Mouse (Mus musculus) adrenal gland, postnatal 25 days (tissue): ENCODE results near the gene Stk19. TPM values are rescaled to one million over a fixed set of nuclear protein-coding genes. Genes with fewer than 3 reads are reported as not detected.
"Not testable (repeated sequence)": the region's sequence is repeated elsewhere in the genome, so short reads cannot be mapped to it uniquely, and the experiment has no call there.

Source experiments
- DNase-seq: peaks from one replicate; pipeline ENCODE4 v3.0.0; 2021; ENCODE audit warnings: mixed read lengths
- microRNA-seq, 2 experiments: library from miRNA; unstranded; fragments of <30 nt; microRNA quantifications; one replicate each; pipeline ENCODE4 v1.2.0; 2021
- total RNA-seq: library from RNA; stranded (reverse); gene quantifications from 2 replicates; pipeline ENCODE4 v1.2.3, GENCODE M21; 2021

The Stk19 gene
- total RNA-seq, 1 experiment from 2014 or later, result 45.5 TPM

DNA sequence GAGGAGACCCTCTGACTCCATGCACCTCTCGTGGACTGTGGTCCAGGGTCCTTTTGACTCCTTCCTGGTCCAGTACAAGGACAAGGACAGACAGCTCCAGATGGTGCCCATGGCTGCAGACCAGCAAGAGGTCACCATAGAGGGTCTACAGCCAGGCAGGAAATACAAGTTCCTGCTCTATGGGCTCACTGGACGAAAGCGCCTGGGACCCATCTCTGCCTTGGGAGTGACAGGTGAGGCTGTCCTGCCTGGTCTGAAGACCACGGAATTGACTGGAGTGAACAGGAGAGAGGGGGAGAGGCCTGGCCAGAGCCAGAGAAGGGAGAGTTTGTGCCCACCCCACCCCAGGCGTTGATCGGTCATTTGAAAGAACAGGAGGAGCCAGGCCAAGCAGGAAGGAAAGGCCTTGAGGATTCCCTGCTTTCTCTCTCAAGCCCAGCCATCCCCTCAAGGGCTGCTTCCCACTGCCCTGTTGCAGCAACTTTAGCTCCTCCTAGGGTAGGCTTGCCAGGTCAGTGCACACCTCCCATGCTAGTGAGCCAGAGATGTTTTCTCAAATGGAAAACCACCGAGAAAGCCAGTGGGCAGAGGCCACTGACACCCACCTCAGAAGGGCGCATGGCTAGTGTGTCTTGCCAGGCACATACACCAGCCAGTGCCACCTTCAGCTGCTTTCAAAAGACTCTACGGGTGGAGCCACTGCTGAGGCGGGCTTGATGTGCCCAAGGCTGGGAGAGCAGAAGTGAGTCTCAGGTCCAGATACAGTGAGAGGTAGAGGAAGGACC, 39.3 kb downstream of the Stk19 start:
- DNase-seq, result not testable (repeated sequence)

DNA sequence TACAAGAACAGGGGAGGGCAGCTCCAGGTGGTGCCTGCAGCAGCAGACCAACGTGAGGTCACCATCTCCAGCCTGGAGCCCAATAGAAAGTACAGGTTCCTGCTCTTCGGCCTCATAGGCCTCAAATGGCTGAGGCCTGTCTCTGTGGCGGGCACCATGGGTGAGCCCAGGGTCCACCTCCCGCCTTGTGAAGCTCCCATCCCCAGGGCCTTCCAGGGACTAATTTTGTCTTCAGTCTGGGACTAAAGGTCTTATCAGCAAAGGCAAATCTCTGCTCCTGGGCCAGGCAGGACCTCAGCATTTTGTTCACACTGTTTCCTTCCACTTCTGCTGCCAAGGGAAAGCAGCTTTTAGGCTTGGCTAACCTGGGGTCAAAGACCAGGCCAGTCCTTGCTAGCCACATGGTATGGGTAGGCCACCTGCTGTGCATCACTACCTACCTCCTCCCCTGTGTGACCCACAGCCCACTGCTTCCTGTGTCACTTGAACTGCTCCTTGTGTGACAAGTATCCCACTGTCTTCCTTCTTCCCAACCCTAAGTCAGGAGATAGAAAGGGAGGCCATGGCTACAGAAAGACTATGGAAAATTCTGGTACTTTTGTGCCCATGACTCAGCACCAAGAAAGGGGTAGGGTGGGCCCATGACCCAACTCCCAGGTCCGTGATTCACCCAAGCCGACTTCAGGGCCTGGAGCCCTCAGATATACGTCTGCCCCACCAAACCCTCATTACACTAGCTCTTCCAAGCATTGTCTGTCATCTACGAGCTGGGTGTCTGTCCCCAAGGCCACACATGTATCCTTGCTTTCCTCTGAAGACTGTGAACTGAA, 40.2 kb downstream of the Stk19 start:
- no peak for DNase-seq

DNA sequence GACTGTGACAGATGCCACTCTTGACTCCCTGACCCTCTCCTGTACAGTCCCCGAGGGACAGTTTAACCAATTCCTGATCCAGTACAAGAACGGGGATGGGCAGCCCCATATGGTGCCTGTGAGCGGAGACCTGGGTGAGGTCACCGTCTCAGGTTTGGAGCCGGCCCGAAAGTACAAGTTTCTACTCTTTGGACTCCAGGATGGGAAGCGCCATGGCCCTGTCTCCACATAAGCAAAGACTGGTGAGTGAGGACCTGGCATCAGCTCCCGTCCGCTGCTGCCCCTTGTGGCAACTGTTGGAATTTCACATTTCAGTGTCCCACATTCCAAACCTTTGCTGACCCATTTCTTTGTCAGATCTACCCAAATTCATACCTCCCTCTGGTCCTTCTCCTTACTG, 41.1 kb downstream of the Stk19 start:
- peak; percentile 77 for DNase-seq

DNA sequence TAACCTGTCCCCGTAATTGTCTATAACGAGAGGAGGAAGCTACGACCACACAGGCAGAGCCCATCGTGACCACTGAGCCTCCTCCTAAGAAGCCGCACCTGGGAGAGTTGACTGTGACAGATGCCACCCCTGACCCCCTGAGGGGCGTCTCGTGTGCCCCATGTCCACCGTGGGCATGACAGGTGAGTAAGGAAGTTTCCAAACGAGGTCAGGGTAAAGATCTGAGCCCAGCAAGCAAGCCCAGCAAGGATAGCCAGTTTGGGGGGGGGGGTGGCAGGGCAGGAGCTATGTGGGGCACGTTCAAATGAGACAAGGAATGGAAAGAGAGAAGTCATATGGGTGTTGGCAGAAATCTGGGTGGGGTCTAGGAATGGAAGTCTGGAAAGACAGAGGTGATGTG, 41.7 kb downstream of the Stk19 start:
- no peak for DNase-seq

DNA sequence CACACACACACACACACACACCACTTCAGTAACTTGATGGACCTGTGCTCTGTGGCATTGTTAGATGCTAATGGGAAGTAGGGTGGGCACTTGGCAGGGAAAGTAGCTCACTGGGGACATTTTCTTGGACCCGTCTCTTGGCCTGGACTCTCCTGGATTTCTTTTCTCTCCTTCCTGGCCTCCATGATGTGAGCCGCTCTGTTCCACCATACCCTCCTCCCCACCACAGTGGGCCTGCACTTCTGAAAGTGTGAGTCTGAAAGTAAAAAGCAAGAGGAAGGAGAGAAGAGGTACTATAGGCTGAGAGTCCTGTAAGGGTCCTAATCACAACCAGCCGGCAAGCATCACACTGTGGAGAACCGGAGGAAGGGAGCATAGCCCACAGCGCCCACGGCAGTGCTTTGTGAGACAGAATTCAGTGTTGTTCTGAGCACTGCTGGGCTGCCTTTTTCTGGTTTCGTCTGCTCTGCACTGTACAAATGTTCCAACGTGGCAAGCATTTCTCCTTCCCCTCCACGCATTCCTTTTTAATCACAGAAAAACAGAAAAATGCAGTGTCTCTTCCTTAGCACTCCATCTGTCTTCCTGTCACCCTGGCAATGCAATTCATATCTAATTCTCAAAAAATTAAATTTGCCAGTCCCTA, 58.9 kb downstream of the Stk19 start:
- no peak for DNase-seq

Small RNA genes within 50 kb of the gene (microRNA-seq; reads per million reads assigned to microRNA genes)
- gene Mir6970 (0 to 1.0 reads per million in 2 experiments), gene Mir6971 (4.6 to 4.8 reads per million in 2 experiments), gene Mir6972 (0 reads per million in 2 experiments)

Other genes with a start within 250 kb of the Stk19 start
- 4.6 and 4.9 TPM in 2 replicates for gene Gpsm3, start 247.1 kb downstream of the Stk19 start, total RNA-seq
- gene Pbx2, start 245.7 kb downstream of the Stk19 start, total RNA-seq, result 36.4 and 51.6 TPM in 2 replicates
- gene Ager, start 239.1 kb downstream of the Stk19 start, total RNA-seq, result 0.57 and 1.5 TPM in 2 replicates
- gene Rnf5, start 233.3 kb downstream of the Stk19 start, total RNA-seq, result 79.3 and 91.3 TPM in 2 replicates
- gene Agpat1, start 232.7 kb downstream of the Stk19 start, total RNA-seq, result 105 and 122 TPM in 2 replicates
- gene Egfl8, start 221.0 kb downstream of the Stk19 start, total RNA-seq, result 3.0 and 3.8 TPM in 2 replicates
- 56.9 and 61.1 TPM in 2 replicates for gene Ppt2, start 208.4 kb downstream of the Stk19 start, total RNA-seq
- gene Prrt1, start 207.4 kb downstream of the Stk19 start, total RNA-seq, result 10.8 and 13.5 TPM in 2 replicates
- 13.4 TPM in 2 replicates for gene Fkbpl, start 192.2 kb downstream of the Stk19 start, total RNA-seq
- gene Atf6b, start 189.8 kb downstream of the Stk19 start, total RNA-seq, result 50.4 and 52.5 TPM in 2 replicates
- 23.7 and 25.4 TPM in 2 replicates for gene Tnxb, start 166.4 kb downstream of the Stk19 start, total RNA-seq
- gene C4b, start 93.1 kb downstream of the Stk19 start, total RNA-seq, result 134 and 138 TPM in 2 replicates
- gene Cyp21a1, start 32.4 kb downstream of the Stk19 start, total RNA-seq, result 6,026 and 7,512 TPM in 2 replicates
- gene Dxo, start 74 bp upstream of the Stk19 start, total RNA-seq, result 54.8 and 65.0 TPM in 2 replicates
- gene Skiv2l, start 13.3 kb upstream of the Stk19 start, total RNA-seq, result 69.2 and 79.3 TPM in 2 replicates
- gene Nelfe, start 13.4 kb upstream of the Stk19 start, total RNA-seq, result 57.9 and 61.6 TPM in 2 replicates
- 6.5 and 18.6 TPM in 2 replicates for gene Cfb, start 25.6 kb upstream of the Stk19 start, total RNA-seq
- gene Zbtb12, start 42.5 kb upstream of the Stk19 start, total RNA-seq, result 15.0 and 22.5 TPM in 2 replicates
- gene Gm20547, start 45.1 kb upstream of the Stk19 start, total RNA-seq, result not detected in 2 replicates
- gene C2, start 61.3 kb upstream of the Stk19 start, total RNA-seq, result 71.7 and 86.4 TPM in 2 replicates
- 158 and 186 TPM in 2 replicates for gene Ehmt2, start 61.5 kb upstream of the Stk19 start, total RNA-seq
- gene Slc44a4, start 77.5 kb upstream of the Stk19 start, total RNA-seq, result 1.7 and 2.4 TPM in 2 replicates
- gene Neu1, start 94.3 kb upstream of the Stk19 start, total RNA-seq, result 26.1 and 27.6 TPM in 2 replicates
- gene Hspa1b, start 122.3 kb upstream of the Stk19 start, total RNA-seq, result 29.0 and 79.3 TPM in 2 replicates
- not detected in 2 replicates for gene Gm20481, start 133.0 kb upstream of the Stk19 start, total RNA-seq
- gene Hspa1a, start 135.2 kb upstream of the Stk19 start, total RNA-seq, result 18.9 and 33.6 TPM in 2 replicates
- 0.27 TPM in 1 of 2 replicates, not detected in the other for gene Hspa1l, start 135.8 kb upstream of the Stk19 start, total RNA-seq
- 39.6 and 51.2 TPM in 2 replicates for gene Lsm2, start 144.9 kb upstream of the Stk19 start, total RNA-seq
- 62.4 and 64.8 TPM in 2 replicates for gene Vars, start 164.0 kb upstream of the Stk19 start, total RNA-seq
- gene Vwa7, start 179.6 kb upstream of the Stk19 start, total RNA-seq, result 0.57 and 0.97 TPM in 2 replicates
- 0.61 TPM in 1 of 2 replicates, not detected in the other for gene Sapcd1, start 191.1 kb upstream of the Stk19 start, total RNA-seq
- gene Msh5, start 209.8 kb upstream of the Stk19 start, total RNA-seq, result 1.3 and 1.6 TPM in 2 replicates
- gene Clic1, start 213.0 kb upstream of the Stk19 start, total RNA-seq, result 79.7 and 90.5 TPM in 2 replicates
- gene Ddah2, start 222.1 kb upstream of the Stk19 start, total RNA-seq, result 14.2 and 17.8 TPM in 2 replicates
- gene Ly6g6c, start 228.4 kb upstream of the Stk19 start, total RNA-seq, result not detected in 2 replicates
- 0.24 TPM in 1 of 2 replicates, not detected in the other for gene Mpig6b, start 229.2 kb upstream of the Stk19 start, total RNA-seq
- gene Ly6g6e, start 240.0 kb upstream of the Stk19 start, total RNA-seq, result not detected in 2 replicates
- gene Ly6g6d, start 241.1 kb upstream of the Stk19 start, total RNA-seq, result 1.5 and 2.0 TPM in 2 replicates
- gene Ly6g6f, start 248.7 kb upstream of the Stk19 start, total RNA-seq, result not detected in 2 replicates